ENCODE assay signal across 17 mouse cellular contexts in genomic region chr2:131749746-131750145, GRCm38 (mm10).
A peak's percentile ranks its signal among the peaks of the same experiment; 100 is the strongest.
DNase-seq lines count a peak whose midpoint lies in the region; ATAC-seq and TF ChIP-seq lines count a peak whose summit lies in the region.
"Had no signal": no experiment of that assay in that cellular context is flagged by ENCODE, and none has a peak within 500 bp of the region (broad histone marks: within the 10 kb centered on the region; RNA-seq: fewer than 3 reads in every experiment).

No protein-coding gene starts in this region.

- ATAC-seq in heart, embryonic 15.5 days (replicated peaks; ENCODE audit: insufficient number of reproducible peaks, insufficient read depth, low FRiP score, low read depth): no peak
- no peak for ATAC-seq in stomach, embryonic 16.5 days (ENCODE audit: insufficient read depth, low FRiP score)
- ATAC-seq in stomach, postnatal 0 days (ENCODE audit: low FRiP score, low TSS enrichment): no peak
- ATAC-seq in kidney, embryonic 16.5 days (ENCODE audit: low FRiP score, low TSS enrichment): no peak
- no peak for ATAC-seq in cerebellum, adult (ENCODE audit: insufficient number of reproducible peaks, low FRiP score, low TSS enrichment)
- ATAC-seq: forebrain, embryonic 14.5 days; inflammation-experienced regulatory T-cells, adult 6 months; midbrain, embryonic 15.5 days had no signal

- H3K4me3 ChIP-seq in heart, embryonic 15.5 days: no peak overlapping the region
- H3K4me3 ChIP-seq in stomach, embryonic 16.5 days (replicated peaks; ENCODE audit: low read length): no peak overlapping the region
- H3K4me3 ChIP-seq in stomach, postnatal 0 days (ENCODE audit: low read depth, low read length): no peak overlapping the region
- H3K4me3 ChIP-seq in kidney, embryonic 16.5 days (ENCODE audit: low read length): no peak overlapping the region
- no peak overlapping the region for H3K4me3 ChIP-seq in hindbrain, embryonic 10.5 days
- H3K4me3 ChIP-seq: hindbrain, embryonic 12.5 days; limb, embryonic 12.5 days; megakaryocyte, embryonic 14.5 days; midbrain, embryonic 15.5 days had no signal

- no peak for TF ChIP-seq CTCF in stomach, postnatal 0 days (IDR thresholded peaks at IDR 0.05; ENCODE audit: low read depth)

- H3K27ac ChIP-seq in heart, embryonic 15.5 days: peak overlapping the region; percentile 13; the same call in 1 of the 2 replicates
- peak overlapping the region; percentile 1; the same call in 1 of the 2 replicates for H3K27ac ChIP-seq in stomach, embryonic 16.5 days (ENCODE audit: low read length)
- H3K27ac ChIP-seq in stomach, postnatal 0 days (replicated peaks): no peak overlapping the region
- H3K27ac ChIP-seq in kidney, embryonic 16.5 days (ENCODE audit: low read length): peak overlapping the region; percentile 48
- H3K27ac ChIP-seq in hindbrain, embryonic 10.5 days: no peak overlapping the region
- H3K27ac ChIP-seq: hindbrain, embryonic 12.5 days; limb, embryonic 12.5 days; liver, embryonic 14.5 days; midbrain, embryonic 15.5 days had no signal

- no peak for TF ChIP-seq EP300 in stomach, postnatal 0 days (optimal IDR thresholded peaks at IDR 0.05)

- H3K4me2 ChIP-seq in heart, embryonic 15.5 days: no peak overlapping the region
- H3K4me2 ChIP-seq in stomach, embryonic 16.5 days (ENCODE audit: low read depth, low read length): no peak overlapping the region
- no peak overlapping the region for H3K4me2 ChIP-seq in stomach, postnatal 0 days (replicated peaks; ENCODE audit: low read depth)
- H3K4me2 ChIP-seq in kidney, embryonic 16.5 days (replicated peaks; ENCODE audit: low read depth, low read length): no peak overlapping the region
- H3K4me2 ChIP-seq: hindbrain, embryonic 12.5 days; limb, embryonic 12.5 days; midbrain, embryonic 15.5 days had no signal

- no peaks in the 10 kb centered on the region for H3K27me3 ChIP-seq in heart, embryonic 15.5 days
- H3K27me3 ChIP-seq in stomach, embryonic 16.5 days (ENCODE audit: control insufficient read depth, insufficient read depth, low read length): no peaks in the 10 kb centered on the region
- H3K27me3 ChIP-seq in stomach, postnatal 0 days (ENCODE audit: control insufficient read depth, insufficient read depth, low read length): no peaks in the 10 kb centered on the region
- no peaks in the 10 kb centered on the region for H3K27me3 ChIP-seq in kidney, embryonic 16.5 days (ENCODE audit: insufficient read depth, low read length)
- H3K27me3 ChIP-seq in hindbrain, embryonic 10.5 days (ENCODE audit: insufficient read depth, poor library complexity, severe bottlenecking): no peaks in the 10 kb centered on the region
- H3K27me3 ChIP-seq: hindbrain, embryonic 12.5 days; limb, embryonic 12.5 days; midbrain, embryonic 15.5 days had no signal

- no peak overlapping the region for H3K9ac ChIP-seq in heart, embryonic 15.5 days
- H3K9ac ChIP-seq in stomach, embryonic 16.5 days (ENCODE audit: low read length): no peak overlapping the region
- no peak overlapping the region for H3K9ac ChIP-seq in stomach, postnatal 0 days (ENCODE audit: low read length)
- H3K9ac ChIP-seq in kidney, embryonic 16.5 days (replicated peaks; ENCODE audit: low read length): no peak overlapping the region
- H3K9ac ChIP-seq: hindbrain, embryonic 12.5 days; limb, embryonic 12.5 days; liver, embryonic 14.5 days; midbrain, embryonic 15.5 days had no signal

- H3K4me1 ChIP-seq in heart, embryonic 15.5 days (replicated peaks): peaks cover 20% of the 10 kb centered on the region
- H3K4me1 ChIP-seq in stomach, embryonic 16.5 days (ENCODE audit: control insufficient read depth, insufficient read depth, low read length): peaks cover 10% of the 10 kb centered on the region
- no peaks in the 10 kb centered on the region for H3K4me1 ChIP-seq in stomach, postnatal 0 days (replicated peaks; ENCODE audit: control insufficient read depth, insufficient read depth)
- peaks cover 14% of the 10 kb centered on the region for H3K4me1 ChIP-seq in kidney, embryonic 16.5 days (ENCODE audit: insufficient read depth, low read length)
- H3K4me1 ChIP-seq in hindbrain, embryonic 10.5 days (replicated peaks): 0 out of 2 replicates have a peak, but pooled peaks cover 7% of the 10 kb centered on the region
- H3K4me1 ChIP-seq: hindbrain, embryonic 12.5 days; limb, embryonic 12.5 days; megakaryocyte, embryonic 14.5 days; midbrain, embryonic 15.5 days had no signal

- DNase-seq in heart, adult 8-10 months (ENCODE audit: low spot score): no peak
- DNase-seq in stomach, postnatal 0 days (ENCODE audit: low spot score): no peak
- no peak for DNase-seq in hindbrain, embryonic 10.5 days (ENCODE audit: low spot score)
- DNase-seq: cerebellum, adult 9-11 months; embryo, embryonic 11 days; thymus, adult 2 months had no signal

- no peaks in the 10 kb centered on the region for H3K36me3 ChIP-seq in heart, embryonic 15.5 days
- no peaks in the 10 kb centered on the region for H3K36me3 ChIP-seq in stomach, embryonic 16.5 days (ENCODE audit: control insufficient read depth, insufficient read depth, low read length)
- no peaks in the 10 kb centered on the region for H3K36me3 ChIP-seq in stomach, postnatal 0 days (ENCODE audit: control insufficient read depth, insufficient read depth, low read length)
- no peaks in the 10 kb centered on the region for H3K36me3 ChIP-seq in kidney, embryonic 16.5 days (ENCODE audit: insufficient read depth, low read length)
- no peaks in the 10 kb centered on the region for H3K36me3 ChIP-seq in hindbrain, embryonic 10.5 days
- H3K36me3 ChIP-seq: hindbrain, embryonic 12.5 days; limb, embryonic 12.5 days; midbrain, embryonic 15.5 days had no signal

- H3K9me3 ChIP-seq in heart, embryonic 15.5 days (replicated peaks): no peaks in the 10 kb centered on the region
- no peaks in the 10 kb centered on the region for H3K9me3 ChIP-seq in stomach, embryonic 16.5 days (replicated peaks; ENCODE audit: control insufficient read depth, low read length)
- H3K9me3 ChIP-seq in stomach, postnatal 0 days (ENCODE audit: control insufficient read depth, low read length): no peaks in the 10 kb centered on the region
- peaks cover 2% of the 10 kb centered on the region; the same call in 1 of the 2 replicates for H3K9me3 ChIP-seq in kidney, embryonic 16.5 days (ENCODE audit: low read length)
- no peaks in the 10 kb centered on the region for H3K9me3 ChIP-seq in hindbrain, embryonic 10.5 days
- H3K9me3 ChIP-seq: hindbrain, embryonic 12.5 days; midbrain, embryonic 15.5 days had no signal

- 67% methylated on average over 3 of the region's 3 CpGs for WGBS in heart, embryonic 15.5 days
- WGBS in stomach, embryonic 16.5 days: 72% methylated on average over 3 of the region's 3 CpGs
- whole genome bisulfite sequencing in stomach, postnatal 0 days: 69% methylated on average over 3 of the region's 3 CpGs
- 67% methylated on average over 3 of the region's 3 CpGs for WGBS in kidney, embryonic 16.5 days
- WGBS in hindbrain, embryonic 10.5 days: 91% methylated on average over 3 of the region's 3 CpGs

Comparison
In these comparisons a context has a peak if more than half of its experiments do, and no peak if none do; other contexts are left out.
1. H3K27ac ChIP-seq: peak in heart, embryonic 15.5 days (single experiment), stomach, embryonic 16.5 days (single experiment) and kidney, embryonic 16.5 days (single experiment); none in stomach, postnatal 0 days (single experiment) and hindbrain, embryonic 10.5 days (single experiment).